Mouse (Mus musculus) right cerebral cortex, adult 18-20 months (tissue): ENCODE results near the gene Olfr786.

Experiments
- DNase-seq: peaks from one replicate; pipeline ENCODE4 v3.0.0; 2022; ENCODE audit warnings: mixed read lengths

Gene Olfr786

DNA sequence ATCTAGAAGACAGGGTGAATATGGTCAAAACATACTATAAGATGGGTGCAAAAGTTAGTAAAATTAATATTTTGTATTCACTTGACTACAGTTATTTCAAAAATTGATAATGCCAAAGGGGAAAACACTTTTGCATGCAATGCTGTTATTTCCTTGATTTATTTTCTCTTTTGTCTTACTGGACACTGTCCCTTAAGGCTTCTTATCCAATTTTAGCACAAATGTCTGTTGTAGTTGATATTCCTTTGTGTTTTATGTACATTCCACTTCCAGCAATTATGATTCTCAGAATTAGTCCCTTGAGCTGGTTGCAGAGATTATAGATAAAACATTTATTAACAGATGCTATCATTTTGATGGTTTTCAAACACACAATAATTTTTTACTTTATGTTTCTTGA, at the start of gene Olfr786:
TSS of gene Olfr786 (plus strand) at position 301 of the 400 bp plus-strand sequence.
- no peak for DNase-seq

DNA sequence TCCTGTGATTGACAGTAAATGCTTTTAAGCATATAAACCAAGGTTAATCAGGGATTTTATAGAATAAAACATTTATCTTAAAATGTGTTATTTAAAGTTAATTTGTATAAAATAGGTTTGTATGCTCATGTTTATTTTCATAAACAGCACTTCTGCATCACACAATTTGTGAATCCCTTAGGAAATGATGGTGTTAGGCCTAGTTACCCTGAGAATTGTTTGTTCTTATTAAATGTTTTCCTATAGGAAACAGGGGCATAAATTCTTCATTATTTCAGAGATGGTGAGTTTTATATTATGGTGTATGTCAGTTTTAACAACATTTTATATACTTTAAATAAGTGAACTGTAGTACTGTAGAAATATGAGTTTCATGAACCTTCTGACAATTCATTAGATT, 43.3 kb upstream of the Olfr786 start, which contains the start of gene Olfr784:
TSS of gene Olfr784 (plus strand) at position 301 of the 400 bp plus-strand sequence.
- no peak for DNase-seq

DNA sequence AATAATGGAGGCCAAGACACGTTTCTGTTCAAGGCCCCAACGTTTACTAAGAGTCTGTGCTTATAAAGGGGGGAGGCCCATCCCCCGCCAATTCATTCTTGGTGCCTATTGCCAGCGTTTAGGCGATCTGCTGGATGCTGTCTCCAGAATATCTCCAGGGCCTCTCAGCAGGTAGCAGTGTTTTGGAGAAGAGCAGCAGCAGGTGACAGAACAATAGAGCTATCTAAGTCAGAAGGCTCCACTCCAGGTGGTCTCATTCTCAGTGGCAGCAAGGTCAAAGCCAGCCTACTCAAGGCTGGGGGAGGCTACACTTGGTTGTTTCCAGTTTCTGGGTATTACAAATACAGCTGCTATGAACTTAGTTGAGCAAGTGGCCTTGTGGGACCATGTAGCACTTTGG, 26.2 kb upstream of the Olfr786 start:
- no peak for DNase-seq

DNA sequence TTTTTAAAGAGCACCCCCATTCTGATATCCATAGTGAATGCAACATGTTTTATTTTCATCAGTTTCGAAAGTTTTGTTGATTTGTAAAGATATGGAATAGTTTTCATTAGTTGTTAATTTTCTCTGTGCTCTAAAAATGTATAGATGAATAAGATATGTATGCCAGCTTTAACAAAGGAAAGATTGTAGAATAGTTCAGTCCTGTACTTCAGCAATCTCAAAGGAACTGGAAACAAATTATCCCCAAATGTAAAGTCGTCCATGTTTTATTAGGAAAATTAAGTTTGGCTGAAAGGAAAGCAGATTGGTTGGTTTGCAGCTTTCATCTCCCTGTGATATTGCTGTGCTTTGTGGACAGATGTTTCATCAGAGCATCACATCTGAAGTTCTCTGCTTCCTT, 22.0 kb upstream of the Olfr786 start, which contains the start of gene Olfr785:
TSS of gene Olfr785 (plus strand) at position 301 of the 400 bp plus-strand sequence.
- DNase-seq, result no peak

DNA sequence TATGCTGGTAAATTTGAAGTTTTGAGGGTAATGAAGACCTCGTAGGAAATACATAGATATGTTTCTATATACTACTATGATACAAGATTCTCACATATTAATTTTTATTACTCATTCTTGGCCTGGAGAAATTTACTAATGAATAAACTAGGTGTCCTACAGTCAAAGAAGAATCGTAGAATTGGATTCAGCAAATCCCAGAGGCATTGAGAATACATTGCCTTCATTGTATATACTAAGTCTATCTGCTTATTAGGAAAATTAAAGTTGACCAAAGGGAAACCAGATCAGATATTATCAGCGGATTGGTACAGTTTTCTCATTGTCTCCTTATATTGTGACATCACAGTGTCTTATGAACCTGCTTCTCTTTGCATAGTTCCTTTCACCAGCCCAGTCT, 34.5 kb downstream of the Olfr786 start, which contains the start of gene Olfr787:
TSS of gene Olfr787 (plus strand) at position 301 of the 400 bp plus-strand sequence.
- DNase-seq, result no peak

DNA sequence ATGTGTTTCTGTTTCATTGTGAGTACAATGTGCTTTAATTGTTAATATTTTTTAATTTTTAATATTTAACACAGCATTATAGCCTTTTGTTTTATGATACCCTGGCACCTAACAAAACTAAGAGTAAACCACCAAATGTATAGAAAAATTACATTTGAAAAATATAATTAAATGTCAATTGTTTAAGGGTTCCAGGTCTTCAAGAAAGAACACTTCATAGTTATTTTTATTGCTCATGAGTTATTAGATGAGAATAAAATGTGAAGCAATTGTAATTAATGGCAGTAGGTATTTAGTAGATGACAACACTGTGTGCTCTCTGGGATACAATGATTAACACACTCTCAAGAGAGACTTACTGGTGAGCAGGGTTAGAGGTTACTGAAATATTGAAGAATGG, 43.6 kb downstream of the Olfr786 start, which contains the start of gene Olfr788:
TSS of gene Olfr788 (plus strand) at position 301 of the 400 bp plus-strand sequence.
- DNase-seq, result no peak

DNA sequence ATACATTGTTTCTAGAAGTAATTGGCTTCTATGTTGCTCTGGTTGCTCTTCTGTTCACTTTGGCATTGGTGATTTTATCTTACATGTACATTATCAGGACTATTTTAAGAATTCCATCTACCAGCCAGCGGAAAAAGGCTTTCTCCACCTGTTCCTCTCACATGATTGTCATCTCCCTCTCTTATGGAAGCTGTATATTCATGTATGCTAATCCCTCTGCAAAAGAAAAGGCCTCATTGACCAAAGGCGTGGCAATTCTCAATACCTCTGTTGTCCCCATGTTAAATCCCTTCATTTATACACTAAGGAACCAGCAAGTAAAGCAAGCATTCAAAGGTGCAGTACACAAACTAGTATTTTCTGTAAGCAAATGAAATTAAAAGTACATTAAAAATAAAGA, 46.1 kb downstream of the Olfr786 start:
- no peak for DNase-seq

DNA sequence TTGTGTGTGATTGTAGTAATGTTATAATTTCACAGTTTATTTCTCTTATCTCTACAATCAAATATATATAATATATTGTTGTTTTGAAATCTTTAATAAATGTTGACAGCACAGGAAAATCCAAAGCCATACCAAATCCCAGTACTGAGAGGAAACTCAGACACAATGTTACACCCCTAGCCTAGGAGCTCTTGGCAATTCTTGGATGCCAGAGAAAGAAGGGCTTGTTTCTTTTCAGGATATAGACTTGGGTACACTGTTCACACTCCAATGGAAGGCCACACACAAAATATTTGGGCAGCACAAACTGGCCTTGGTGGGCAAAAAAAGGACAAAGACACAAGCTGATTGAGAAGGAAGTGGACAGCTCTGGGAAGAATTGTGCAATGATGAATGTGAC, 46.6 kb downstream of the Olfr786 start:
- DNase-seq, result no peak

DNA sequence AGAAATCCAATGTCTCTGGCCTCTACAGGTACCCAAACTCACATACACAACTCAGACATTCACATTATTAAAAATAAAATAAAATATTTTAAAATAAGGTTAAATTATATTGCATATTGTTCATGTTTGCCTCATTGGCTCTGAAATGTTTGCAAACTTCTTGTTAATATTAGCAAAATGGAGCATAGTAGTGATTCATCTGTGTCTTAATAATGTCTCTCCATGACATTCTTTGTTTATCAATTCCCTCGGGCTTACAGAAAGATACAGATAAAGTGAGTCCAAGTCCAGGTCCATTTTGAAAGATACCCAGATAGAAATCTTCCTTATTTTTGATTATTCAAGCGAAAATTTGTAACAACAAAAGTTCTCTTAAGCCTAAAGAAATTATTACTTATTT, 57.3 kb downstream of the Olfr786 start, which contains the start of gene Olfr789:
TSS of gene Olfr789 (plus strand) at position 301 of the 400 bp plus-strand sequence.
- DNase-seq, result no peak
